Comparison of ENCODE assay signal across 9 mouse cellular contexts in genomic region chr3:104643810-104644270, GRCm38 (mm10). TPM values are rescaled to one million over a fixed set of nuclear protein-coding genes. Genes with fewer than 3 reads are reported as not detected.
DNase-seq lines count a peak whose midpoint lies in the region; ATAC-seq lines count a peak whose summit lies in the region.
"Had no signal": no experiment of that assay in that cellular context is flagged by ENCODE, and none has a peak within 500 bp of the region (broad histone marks: within the 10 kb centered on the region; RNA-seq: fewer than 3 reads in every experiment).

No protein-coding gene starts in this region.

- H3K9ac ChIP-seq in forebrain, embryonic 11.5 days (ENCODE audit: low read length), result no peak overlapping the region
- H3K9ac ChIP-seq in hindbrain, embryonic 14.5 days, result no peak overlapping the region
- H3K9ac ChIP-seq: neural tube, embryonic 13.5 days had no signal

- peak; percentile 35 for DNase-seq in left cerebral cortex, adult 11 months (ENCODE audit: low spot score)
- DNase-seq in left cerebral cortex, adult 8-10 months (ENCODE audit: low spot score in 2 of 2), result no peak
- peak; percentile 75 for DNase-seq in c-Kit-negative CD71-positive TER-119-positive erythroid progenitor cells, embryonic 14.5 days (ENCODE audit: low read depth, low spot score)
- peak; percentile 59 for DNase-seq in forebrain, embryonic 11.5 days (ENCODE audit: low spot score)
- peak; percentile 80 for DNase-seq in hindbrain, embryonic 14.5 days (ENCODE audit: low spot score)
- peak; percentile 42 to 60 for DNase-seq in layer of hippocampus, postnatal 10 days (ENCODE audit: low spot score in 2 of 2)
- DNase-seq in lung, postnatal 36 days, result peak; percentile 77
- DNase-seq in spleen, adult 12 weeks (ENCODE audit: low spot score), result peak; percentile 45

- H3K9me3 ChIP-seq in forebrain, embryonic 11.5 days (ENCODE audit: control insufficient read depth, low read length), result no peaks in the 10 kb centered on the region
- no peaks in the 10 kb centered on the region for H3K9me3 ChIP-seq in hindbrain, embryonic 14.5 days (ENCODE audit: control insufficient read depth, low read length)
- H3K9me3 ChIP-seq: neural tube, embryonic 13.5 days had no signal

- no peaks in the 10 kb centered on the region for H3K36me3 ChIP-seq in forebrain, embryonic 11.5 days (ENCODE audit: control insufficient read depth, insufficient read depth, low read length)
- H3K36me3 ChIP-seq in hindbrain, embryonic 14.5 days (replicated peaks; ENCODE audit: control insufficient read depth, insufficient read depth), result no peaks in the 10 kb centered on the region
- H3K36me3 ChIP-seq: neural tube, embryonic 13.5 days had no signal

- no peak overlapping the region for H3K4me2 ChIP-seq in forebrain, embryonic 11.5 days (ENCODE audit: low read depth, low read length, severe bottlenecking)
- no peak overlapping the region for H3K4me2 ChIP-seq in hindbrain, embryonic 14.5 days (replicated peaks)
- H3K4me2 ChIP-seq: neural tube, embryonic 13.5 days had no signal

- 10% methylated on average over 2 of the region's 2 CpGs for WGBS in forebrain, embryonic 11.5 days
- 15% methylated on average over 2 of the region's 2 CpGs for WGBS in hindbrain, embryonic 14.5 days

- no peak overlapping the region for H3K27ac ChIP-seq in forebrain, embryonic 11.5 days (ENCODE audit: low read depth, low read length)
- no peak overlapping the region for H3K27ac ChIP-seq in hindbrain, embryonic 14.5 days
- H3K27ac ChIP-seq: neural tube, embryonic 13.5 days had no signal

- no peak overlapping the region for H3K4me3 ChIP-seq in forebrain, embryonic 11.5 days (ENCODE audit: low read depth, low read length)
- H3K4me3 ChIP-seq in hindbrain, embryonic 14.5 days (replicated peaks; ENCODE audit: low read length), result no peak overlapping the region
- H3K4me3 ChIP-seq: neural tube, embryonic 13.5 days had no signal

- no peak; the same call in 1 of the 2 replicates for ATAC-seq in forebrain, embryonic 11.5 days (replicated peaks; ENCODE audit: low FRiP score)
- ATAC-seq in hindbrain, embryonic 14.5 days (ENCODE audit: low FRiP score), result 0 out of 2 replicates have a peak, but pooled peaks have one; percentile 44

- peaks cover 3% of the 10 kb centered on the region; the same call in 1 of the 2 replicates for H3K4me1 ChIP-seq in forebrain, embryonic 11.5 days (replicated peaks; ENCODE audit: control insufficient read depth, insufficient read depth, low read length)
- peaks cover 4% of the 10 kb centered on the region; the same call in 1 of the 2 replicates for H3K4me1 ChIP-seq in hindbrain, embryonic 14.5 days (replicated peaks; ENCODE audit: control insufficient read depth, insufficient read depth, low read length)

- no peaks in the 10 kb centered on the region for H3K27me3 ChIP-seq in forebrain, embryonic 11.5 days (ENCODE audit: control insufficient read depth, insufficient read depth, low read length)
- no peaks in the 10 kb centered on the region for H3K27me3 ChIP-seq in hindbrain, embryonic 14.5 days (ENCODE audit: control insufficient read depth, insufficient read depth, low read length)

RNA-seq across cellular contexts. Expression of gene Slc16a1, which starts 5.4 kb away (rescaled TPM):
- total RNA-seq in left cerebral cortex, adult 8-10 months (2022), result 10 to 100 TPM; 19.6 to 26.0 (median 21.9) TPM
- polyA plus RNA-seq in forebrain, embryonic 11.5 days (2014; fragmentation: Nextera tagmentation; extraction: Ambion mirVana), result 45.1 and 45.9 TPM in 2 replicates
- 10.0 and 12.3 TPM in 2 replicates for polyA plus RNA-seq in hindbrain, embryonic 14.5 days (2014; fragmentation: Nextera tagmentation; extraction: Ambion mirVana)
- total RNA-seq in layer of hippocampus, postnatal 10 days (2021), result 10 to 100 TPM; 76.3 to 82.4 TPM

Comparison
In these comparisons a context has a peak if more than half of its experiments do, and no peak if none do; other contexts are left out.
1. DNase-seq: peak in left cerebral cortex, adult 11 months (single experiment), c-Kit-negative CD71-positive TER-119-positive erythroid progenitor cells, embryonic 14.5 days (single experiment), forebrain, embryonic 11.5 days (single experiment), hindbrain, embryonic 14.5 days (single experiment), layer of hippocampus, postnatal 10 days (2 of 2), lung, postnatal 36 days (single experiment) and spleen, adult 12 weeks (single experiment); none in left cerebral cortex, adult 8-10 months (0 of 2).